Mouse (Mus musculus) right cerebral cortex, postnatal 10 days (tissue): ENCODE data around the gene Sae1.

ENCODE experiments used
- DNase-seq, 2 experiments: peaks; one replicate each; pipeline ENCODE4 v3.0.0; 2021; ENCODE audit warnings: low spot score in 2 of 2

Sae1 gene

GRCm38 (mm10) chr7:16284001-16284400, 103.6 kb downstream of the Sae1 start:
- DNase-seq: peak in 1 of 2 experiments; percentile 23

- no peak for DNase-seq
Observed at GRCm38 (mm10) chr7:16282334-16282733, 105.3 kb downstream of the Sae1 start.

DNA sequence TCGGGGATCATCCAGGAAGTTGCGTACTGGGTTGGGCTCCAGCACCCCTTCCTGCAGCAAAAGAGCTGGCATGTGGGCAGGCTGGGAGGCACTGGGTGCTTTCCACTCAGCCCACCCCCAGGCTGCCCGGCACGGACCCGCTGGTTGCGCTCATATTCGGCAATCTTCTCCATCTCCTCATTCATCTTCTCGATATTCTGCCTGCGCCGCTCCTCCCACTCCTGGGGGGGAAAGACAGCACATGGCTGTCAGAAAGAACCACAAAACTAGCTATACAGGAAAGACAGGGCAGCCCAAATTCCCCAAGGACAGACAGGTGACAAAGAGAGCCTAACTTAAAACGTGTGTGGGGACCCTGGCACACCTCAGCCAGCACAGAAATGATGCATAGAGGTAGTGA, 106.9 kb downstream of the Sae1 start:
- DNase-seq: peak in 1 of 2 experiments; percentile 32

DNA sequence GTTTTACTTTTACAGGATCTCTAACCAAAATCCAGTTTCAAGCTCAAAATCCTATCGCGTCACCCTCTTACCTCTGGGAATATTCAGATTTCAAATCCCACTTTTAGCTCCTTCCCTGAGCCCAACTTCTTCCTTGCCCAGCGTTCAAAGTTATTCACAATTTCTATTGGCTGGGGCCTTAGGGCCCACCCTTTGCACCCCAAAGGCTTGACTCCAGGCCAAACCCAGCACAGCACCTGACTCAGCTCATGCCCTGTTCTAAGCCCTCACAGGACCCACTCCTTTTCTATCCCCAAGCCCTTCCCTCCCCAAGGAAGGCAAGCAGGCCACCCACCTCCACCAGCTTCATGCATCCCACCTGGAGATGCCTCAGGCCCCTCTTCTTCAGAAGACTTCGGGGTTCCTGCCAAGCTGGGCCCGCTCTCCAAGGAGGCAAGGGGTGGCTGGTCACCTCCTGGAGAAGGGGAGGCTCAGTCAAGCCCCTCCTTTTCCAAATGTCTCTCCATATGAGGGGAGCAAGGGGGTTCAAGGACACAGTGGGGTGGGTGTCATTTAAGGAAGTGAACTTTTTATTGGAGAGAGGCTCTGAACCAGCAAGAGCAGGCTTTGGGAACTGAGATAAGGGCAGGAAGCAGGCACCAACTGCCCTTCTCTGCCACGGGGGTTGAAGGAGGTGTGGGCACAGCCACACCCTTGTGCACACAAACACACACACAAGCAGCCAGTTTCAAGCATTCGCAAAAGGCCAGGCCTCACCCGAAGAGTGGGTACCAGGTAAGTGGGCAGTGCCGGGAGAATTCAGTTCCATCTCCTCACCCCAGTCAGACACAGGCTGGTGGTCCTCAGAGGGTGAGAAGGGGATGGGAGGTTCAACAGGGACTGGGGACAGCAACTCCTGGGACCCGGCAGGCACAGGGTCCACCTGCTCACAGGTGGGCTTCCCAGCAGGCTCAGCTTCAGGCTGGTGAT, 112.4 kb downstream of the Sae1 start:
- peak in 1 of 2 experiments; percentile 28 for DNase-seq

- peak; percentile 76 to 80 for DNase-seq
Observed at GRCm38 (mm10) chr7:16273766-16274140, 113.9 kb downstream of the Sae1 start.

DNA sequence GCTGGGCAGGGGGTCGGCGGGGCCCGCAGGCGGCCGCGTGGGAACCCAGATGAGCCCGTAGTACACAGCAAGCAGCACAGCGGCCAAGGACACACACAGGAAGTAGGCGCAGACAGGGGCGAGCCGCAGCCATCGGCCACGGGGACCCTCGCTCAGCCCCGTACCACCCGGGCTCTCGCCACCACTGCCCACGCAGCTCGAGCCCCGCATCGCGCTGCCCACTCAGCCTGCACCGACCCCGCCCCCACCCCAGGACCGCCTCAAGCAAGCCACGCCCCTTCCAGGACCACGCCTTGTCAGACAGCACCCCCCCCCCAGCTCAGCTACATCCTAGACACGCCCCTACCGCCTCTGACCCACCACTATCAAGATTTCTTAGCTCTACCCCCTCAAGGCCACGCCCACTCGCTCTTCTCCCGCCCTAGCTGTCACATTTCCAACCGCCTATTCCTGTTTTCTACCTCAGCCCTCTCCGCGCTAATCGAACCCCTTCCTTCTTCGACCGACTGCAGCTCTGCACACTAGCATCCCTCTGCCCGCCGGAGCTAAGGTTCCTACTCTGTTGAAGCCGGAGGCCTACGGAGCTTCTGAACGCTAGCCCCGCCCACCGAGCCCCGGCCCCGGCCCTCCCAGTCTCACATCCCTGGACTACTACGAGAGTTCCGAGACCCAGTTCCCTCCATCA, 114.4 kb downstream of the Sae1 start, which contains the start of gene Inafm1:
Inafm1 (minus strand) TSS at position 537 of the 685 bp plus-strand sequence.
- DNase-seq: peak; percentile 94 to 95

DNA sequence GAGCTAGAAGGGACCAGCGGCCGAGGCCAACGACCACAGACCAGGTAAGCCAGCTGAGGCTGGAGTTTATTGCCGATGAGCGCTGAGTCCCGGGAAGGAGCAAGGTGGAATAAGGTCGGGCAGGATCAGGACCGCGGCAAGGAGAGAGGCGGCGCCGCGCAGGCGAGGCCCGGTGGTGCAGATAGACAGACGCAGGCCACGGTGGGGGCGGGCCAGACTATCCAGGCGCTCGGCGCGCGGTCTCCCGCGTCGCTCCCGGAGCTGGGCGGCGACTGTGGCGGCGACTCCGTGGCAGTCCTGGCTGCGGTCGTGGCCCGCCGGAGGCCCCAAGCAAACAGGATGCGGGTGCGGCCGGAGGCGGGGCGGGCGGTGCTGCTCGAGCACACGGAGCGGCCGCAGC, 114.9 kb downstream of the Sae1 start:
- peak; percentile 82 for DNase-seq

DNA sequence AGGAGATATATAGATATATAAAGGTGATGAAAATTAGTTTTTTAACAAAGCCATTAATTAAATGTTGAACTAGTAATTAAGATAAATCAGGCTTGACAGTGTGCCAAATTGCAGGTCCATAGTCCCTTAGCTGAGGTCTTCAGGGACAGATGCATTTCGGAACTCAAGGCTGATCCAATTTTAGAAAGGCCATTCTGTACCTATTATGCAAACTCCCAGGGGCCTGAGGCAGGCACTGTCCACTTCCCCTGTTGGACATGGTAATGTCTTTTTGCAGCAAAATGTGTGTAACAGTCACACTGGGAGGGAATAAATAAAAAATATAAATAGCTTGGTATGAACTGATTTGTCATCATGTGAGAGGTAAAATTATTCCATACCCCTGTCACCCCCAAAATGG, 116.5 kb downstream of the Sae1 start:
- no peak for DNase-seq
